ENCODE assay signal across 26 mouse cellular contexts in the genomic region with DNA sequence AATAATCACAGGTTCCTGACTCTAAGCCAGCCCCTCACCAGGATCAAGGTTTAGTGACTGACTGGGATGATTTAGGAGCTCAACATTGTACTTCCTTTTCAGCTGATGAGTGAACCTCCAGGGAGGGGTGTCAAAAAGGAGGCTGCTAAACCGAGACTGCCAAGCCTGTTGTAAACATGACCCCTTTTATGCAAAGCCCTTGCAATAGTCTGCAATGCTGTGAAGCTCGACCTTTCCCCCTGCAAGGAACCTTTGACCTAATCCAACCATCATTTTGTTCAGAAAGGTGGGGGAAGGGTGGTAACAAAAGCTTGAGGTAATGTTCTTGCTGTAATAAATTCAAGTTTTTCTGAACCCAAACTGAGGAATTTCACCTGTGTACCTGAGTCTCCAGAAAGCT. TPM values are rescaled to one million over a fixed set of nuclear protein-coding genes. Genes with fewer than 3 reads are reported as not detected.
DNase-seq lines count a peak whose midpoint lies in the region; ATAC-seq lines count a peak whose summit lies in the region.
"Had no signal": no experiment of that assay in that cellular context is flagged by ENCODE, and none has a peak within 500 bp of the region (broad histone marks: within the 10 kb centered on the region; RNA-seq: fewer than 3 reads in every experiment).

No protein-coding gene starts in this region.

- peaks cover 10% of the 10 kb centered on the region for H3K4me1 ChIP-seq in hindbrain, embryonic 10.5 days (replicated peaks)
- H3K4me1 ChIP-seq in hindbrain, embryonic 14.5 days (replicated peaks; ENCODE audit: control insufficient read depth, insufficient read depth, low read length), result no peaks in the 10 kb centered on the region
- H3K4me1 ChIP-seq in liver, embryonic 15.5 days (replicated peaks), result 0 out of 2 replicates have a peak, but pooled peaks cover 2% of the 10 kb centered on the region
- H3K4me1 ChIP-seq: forebrain, embryonic 13.5 days; heart, embryonic 10.5 days; midbrain, embryonic 15.5 days had no signal

- no peak overlapping the region for H3K9ac ChIP-seq in hindbrain, embryonic 14.5 days
- no peak overlapping the region for H3K9ac ChIP-seq in liver, embryonic 15.5 days
- H3K9ac ChIP-seq: forebrain, embryonic 13.5 days; midbrain, embryonic 15.5 days had no signal

- H3K27ac ChIP-seq in hindbrain, embryonic 10.5 days, result no peak overlapping the region
- no peak overlapping the region for H3K27ac ChIP-seq in hindbrain, embryonic 14.5 days
- no peak overlapping the region for H3K27ac ChIP-seq in liver, embryonic 15.5 days (replicated peaks)
- H3K27ac ChIP-seq: forebrain, embryonic 13.5 days; heart, embryonic 10.5 days; hindbrain, postnatal 0 days; left cerebral cortex, adult 2 months; limb, embryonic 10.5 days; midbrain, embryonic 15.5 days had no signal

- H3K9me3 ChIP-seq in hindbrain, embryonic 10.5 days, result no peaks in the 10 kb centered on the region
- H3K9me3 ChIP-seq in hindbrain, embryonic 14.5 days (ENCODE audit: control insufficient read depth, low read length), result no peaks in the 10 kb centered on the region
- H3K9me3 ChIP-seq in liver, embryonic 15.5 days (replicated peaks), result no peaks in the 10 kb centered on the region
- H3K9me3 ChIP-seq: forebrain, embryonic 13.5 days; heart, embryonic 10.5 days; limb, embryonic 10.5 days; midbrain, embryonic 15.5 days had no signal

- no peak overlapping the region for H3K4me3 ChIP-seq in hindbrain, embryonic 10.5 days
- H3K4me3 ChIP-seq in hindbrain, embryonic 14.5 days (replicated peaks; ENCODE audit: low read length), result no peak overlapping the region
- H3K4me3 ChIP-seq in liver, embryonic 15.5 days (replicated peaks), result no peak overlapping the region
- H3K4me3 ChIP-seq: forebrain, embryonic 13.5 days; heart, embryonic 10.5 days; left cerebral cortex, adult 2 months; limb, embryonic 10.5 days; midbrain, embryonic 15.5 days had no signal

- 1% methylated on average over 2 of the region's 2 CpGs for WGBS in hindbrain, embryonic 10.5 days
- WGBS in hindbrain, embryonic 14.5 days, result 2% methylated on average over 2 of the region's 2 CpGs
- WGBS in liver, embryonic 15.5 days (ENCODE audit: insufficient replicate concordance), result 12% methylated on average over 2 of the region's 2 CpGs

- H3K4me2 ChIP-seq in hindbrain, embryonic 14.5 days (replicated peaks), result no peak overlapping the region
- H3K4me2 ChIP-seq in liver, embryonic 15.5 days, result 0 out of 2 replicates have a peak overlapping the region, but pooled peaks have one; percentile 1
- H3K4me2 ChIP-seq: forebrain, embryonic 13.5 days; midbrain, embryonic 15.5 days had no signal

- 0 out of 2 replicates have a peak, but pooled peaks cover 1% of the 10 kb centered on the region for H3K27me3 ChIP-seq in hindbrain, embryonic 10.5 days (ENCODE audit: insufficient read depth, poor library complexity, severe bottlenecking)
- no peaks in the 10 kb centered on the region for H3K27me3 ChIP-seq in hindbrain, embryonic 14.5 days (ENCODE audit: control insufficient read depth, insufficient read depth, low read length)
- no peaks in the 10 kb centered on the region for H3K27me3 ChIP-seq in liver, embryonic 15.5 days
- H3K27me3 ChIP-seq: forebrain, embryonic 13.5 days; midbrain, embryonic 15.5 days had no signal

- ATAC-seq in hindbrain, embryonic 14.5 days (ENCODE audit: low FRiP score), result no peak
- ATAC-seq in liver, embryonic 15.5 days (ENCODE audit: insufficient read depth), result no peak; the same call in 1 of the 2 replicates
- ATAC-seq: forebrain, embryonic 13.5 days; hindbrain, postnatal 0 days; intestine, embryonic 16.5 days; midbrain, embryonic 15.5 days had no signal

- peak; percentile 23 for DNase-seq in hindbrain, embryonic 10.5 days (ENCODE audit: low spot score)
- no peak for DNase-seq in hindbrain, embryonic 14.5 days (ENCODE audit: low spot score)
- peak; percentile 21 for DNase-seq in retina, embryonic 14.5 days (ENCODE audit: low spot score)
- no peak for DNase-seq in retina, postnatal 1 day
- DNase-seq in gastrocnemius, adult 18-20 months (ENCODE audit: low spot score), result no peak
- DNase-seq in left cerebral cortex, adult 18-20 months (ENCODE audit: low spot score in 2 of 2), result no peak
- no peak for DNase-seq in right cerebral cortex, postnatal 14 days
- DNase-seq: adrenal gland, postnatal 25 days; cerebellum, adult 11 months; cerebellum, adult 9-11 months; kidney, postnatal 36 days; lung, adult 18-20 months; lung, postnatal 14 days; right cerebral cortex, postnatal 25 days; spleen, adult 18-20 months had no signal

- H3K36me3 ChIP-seq in hindbrain, embryonic 10.5 days, result no peaks in the 10 kb centered on the region
- no peaks in the 10 kb centered on the region for H3K36me3 ChIP-seq in hindbrain, embryonic 14.5 days (replicated peaks; ENCODE audit: control insufficient read depth, insufficient read depth)
- no peaks in the 10 kb centered on the region for H3K36me3 ChIP-seq in liver, embryonic 15.5 days (replicated peaks)
- H3K36me3 ChIP-seq: heart, embryonic 10.5 days; limb, embryonic 10.5 days; midbrain, embryonic 15.5 days had no signal

RNA-seq across cellular contexts. Expression of a gene that starts 34.3 kb away (rescaled TPM):
- polyA plus RNA-seq in hindbrain, embryonic 10.5 days (2016; fragmentation: Nextera tagmentation; extraction: Ambion mirVana), result 7.3 and 8.2 TPM in 2 replicates
- polyA plus RNA-seq in hindbrain, embryonic 14.5 days (2014; fragmentation: Nextera tagmentation; extraction: Ambion mirVana), result 27.5 and 33.0 TPM in 2 replicates
- 5.7 and 6.1 TPM in 2 replicates for polyA plus RNA-seq in liver, embryonic 15.5 days (2015; fragmentation: Nextera tagmentation; extraction: Ambion mirVana)
- 100 to 1,000 TPM; 102 to 138 TPM for total RNA-seq in gastrocnemius, adult 18-20 months (2021)
- 10 to 100 TPM; 17.4 to 19.3 TPM for total RNA-seq in left cerebral cortex, adult 18-20 months (2021)
- total RNA-seq: common myeloid progenitor, adult 5-6 weeks; hematopoietic stem cell, adult 5-6 weeks; megakaryocyte, adult 5-6 weeks had no signal

RNA-seq across cellular contexts. Expression of a gene that starts 59.4 kb away (rescaled TPM):
- 5.4 and 6.0 TPM in 2 replicates for polyA plus RNA-seq in hindbrain, embryonic 10.5 days (2016; fragmentation: Nextera tagmentation; extraction: Ambion mirVana)
- 19.4 and 24.1 TPM in 2 replicates for polyA plus RNA-seq in hindbrain, embryonic 14.5 days (2014; fragmentation: Nextera tagmentation; extraction: Ambion mirVana)
- 2.8 and 2.9 TPM in 2 replicates for polyA plus RNA-seq in liver, embryonic 15.5 days (2015; fragmentation: Nextera tagmentation; extraction: Ambion mirVana)
- 10 to 100 TPM; 13.7 to 22.1 TPM for total RNA-seq in gastrocnemius, adult 18-20 months (2021)
- total RNA-seq in left cerebral cortex, adult 18-20 months (2021), result 10 to 100 TPM; 32.2 to 36.7 TPM

Comparison
In these comparisons a context has a peak if more than half of its experiments do, and no peak if none do; other contexts are left out.
1. DNase-seq: peak in hindbrain, embryonic 10.5 days (single experiment) and retina, embryonic 14.5 days (single experiment); none in hindbrain, embryonic 14.5 days (single experiment), retina, postnatal 1 day (single experiment), gastrocnemius, adult 18-20 months (single experiment), left cerebral cortex, adult 18-20 months (0 of 2) and right cerebral cortex, postnatal 14 days (single experiment).